Mouse (Mus musculus) MEL (cell line): ENCODE measurements at regions not wholly inside any gene's neighbourhood (a gene's known extent, or its start where the extent isn't known, plus 50 kb on each side); places are given as distances from the start of the nearest gene placed in this dataset.

Source experiments
- DNase-seq: peaks from one replicate; pipeline ENCODE4 v3.0.0; 2011; ENCODE audit warnings: low read depth, low spot score
- H3K27ac ChIP-seq: 2 replicates; pipeline ENCODE4 v1.5.1; 2012; ENCODE audit warnings: low read depth, mild to moderate bottlenecking, control low read depth, low read length, moderate library complexity; ENCODE audit not compliant: control insufficient read depth
- H3K27me3 ChIP-seq, 2 experiments: fragments of 150-350 bp in 1 of 2; sonication (generic) in 1 of 2; 2 replicates each; pipeline ENCODE4 v1.6.1; 2012; ENCODE audit warnings: low read length in 2 of 2, mild to moderate bottlenecking in 2 of 2, improper control_type of control experiment in 1 of 2, moderate library complexity in 1 of 2; ENCODE audit not compliant: insufficient read depth in 2 of 2, control insufficient read depth in 1 of 2
- H3K36me3 ChIP-seq, 2 experiments: 2 replicates each; pipeline ENCODE4 v1.6.1; 2012 to 2014; ENCODE audit warnings: low read length in 2 of 2, improper control_type of control experiment in 1 of 2, inconsistent platforms in 1 of 2, mild to moderate bottlenecking in 1 of 2; ENCODE audit not compliant: insufficient read depth in 2 of 2, control insufficient read depth in 1 of 2
- H3K4me1 ChIP-seq, 2 experiments: fragments of 150-350 bp in 1 of 2; sonication (generic) in 1 of 2; 2 replicates each; pipeline ENCODE4 v1.6.1; 2012; ENCODE audit warnings: low read length in 2 of 2, improper control_type of control experiment in 1 of 2, mild to moderate bottlenecking in 1 of 2; ENCODE audit not compliant: insufficient read depth in 2 of 2, control insufficient read depth in 1 of 2
- H3K4me3 ChIP-seq, 2 experiments: fragments of 150-350 bp in 1 of 2; sonication (generic) in 1 of 2; 2 replicates each; pipeline ENCODE4 v1.5.1; 2012; ENCODE audit warnings: low read depth in 2 of 2, low read length in 2 of 2, mild to moderate bottlenecking in 2 of 2, moderate library complexity in 2 of 2, control low read depth in 1 of 2, improper control_type of control experiment in 1 of 2; ENCODE audit not compliant: control insufficient read depth in 1 of 2, insufficient read depth in 1 of 2
- H3K79me2 ChIP-seq: 2 replicates; pipeline ENCODE4 v1.6.1; 2012; ENCODE audit warnings: mild to moderate bottlenecking, low read length, moderate library complexity; ENCODE audit not compliant: control insufficient read depth, poor library complexity, insufficient read depth
- H3K9ac ChIP-seq: 2 replicates; pipeline ENCODE4 v1.6.1; 2012; ENCODE audit warnings: low read depth, mild to moderate bottlenecking, control low read depth, low read length, moderate library complexity; ENCODE audit not compliant: control insufficient read depth, poor library complexity, severe bottlenecking
- H3K9me3 ChIP-seq: fragments of 150-350 bp; sonication (generic); replicated peaks from 2 replicates; pipeline ENCODE4 v1.6.1; 2012; ENCODE audit warnings: mild to moderate bottlenecking, low read length, improper control_type of control experiment, moderate library complexity; ENCODE audit not compliant: insufficient read depth
- CHD1 ChIP-seq: IDR thresholded peaks from 2 replicates; pipeline ENCODE4 v1.6.1; 2012; ENCODE audit warnings: low read depth, mild to moderate bottlenecking, inconsistent platforms, low read length, improper control_type of control experiment
- CTCF ChIP-seq, 3 experiments: IDR thresholded peaks in 2 of 3; conservative IDR thresholded peaks in 1 of 3; 2 replicates each; pipeline ENCODE4 v1.5.1; 2011 to 2012; ENCODE audit warnings: low read length in 3 of 3, low read depth in 2 of 3, mild to moderate bottlenecking in 2 of 3, improper control_type of control experiment in 1 of 3, inconsistent platforms in 1 of 3, mixed read lengths in 1 of 3, moderate library complexity in 1 of 3; ENCODE audit not compliant: control insufficient read depth in 1 of 3, insufficient read depth in 1 of 3, poor library complexity in 1 of 3, severe bottlenecking in 1 of 3
- E2F4 ChIP-seq: IDR thresholded peaks from 2 replicates; pipeline ENCODE4 v1.6.1; 2011; ENCODE audit warnings: low read depth, low read length, improper control_type of control experiment, borderline replicate concordance
- ELF1 ChIP-seq: IDR thresholded peaks from 2 replicates; pipeline ENCODE4 v1.6.1; 2014; ENCODE audit warnings: low read depth, mild to moderate bottlenecking, inconsistent platforms, low read length, improper control_type of control experiment, moderate library complexity
- EP300 ChIP-seq, 2 experiments: IDR thresholded peaks; 2 replicates each; pipeline ENCODE4 v1.6.1; 2011; ENCODE audit warnings: improper control_type of control experiment in 2 of 2, low read length in 2 of 2, low read depth in 1 of 2, mild to moderate bottlenecking in 1 of 2
- ETS1 ChIP-seq: IDR thresholded peaks from 2 replicates; pipeline ENCODE4 v1.6.1; 2012; ENCODE audit warnings: low read depth, mild to moderate bottlenecking, inconsistent platforms, low read length, improper control_type of control experiment, moderate library complexity
- JUND ChIP-seq: IDR thresholded peaks from 2 replicates; pipeline ENCODE4 v1.6.1; 2011; ENCODE audit warnings: low read depth, mild to moderate bottlenecking, improper control_type of control experiment, low read length
- MAFK ChIP-seq: IDR thresholded peaks from 2 replicates; pipeline ENCODE4 v1.6.1; 2011; ENCODE audit warnings: low read depth, mild to moderate bottlenecking, low read length, improper control_type of control experiment, borderline replicate concordance
- MAZ ChIP-seq: IDR thresholded peaks from 2 replicates; pipeline ENCODE4 v1.6.1; 2012; ENCODE audit warnings: low read depth, mild to moderate bottlenecking, inconsistent platforms, low read length, improper control_type of control experiment
- MEF2A ChIP-seq: IDR thresholded peaks from 2 replicates; pipeline ENCODE4 v1.6.1; 2014; ENCODE audit warnings: low read depth, mild to moderate bottlenecking, inconsistent platforms, low read length, improper control_type of control experiment; ENCODE audit not compliant: poor library complexity, insufficient replicate concordance, severe bottlenecking; ENCODE audit errors: extremely low read depth
- MXI1 ChIP-seq: IDR thresholded peaks from 2 replicates; pipeline ENCODE4 v1.6.1; 2011; ENCODE audit warnings: mild to moderate bottlenecking, low read depth, low read length, improper control_type of control experiment
- MYB ChIP-seq: IDR thresholded peaks from 2 replicates; pipeline ENCODE4 v1.6.1; 2011; ENCODE audit warnings: mild to moderate bottlenecking, low read depth, low read length, improper control_type of control experiment
- NELFE ChIP-seq: IDR thresholded peaks from 2 replicates; pipeline ENCODE4 v1.6.1; 2011; ENCODE audit warnings: low read depth, low read length, improper control_type of control experiment
- NRF1 ChIP-seq: IDR thresholded peaks from 2 replicates; pipeline ENCODE4 v1.6.1; 2014; ENCODE audit warnings: low read depth, mild to moderate bottlenecking, inconsistent platforms, low read length, improper control_type of control experiment, moderate library complexity; ENCODE audit not compliant: poor library complexity, insufficient read depth, severe bottlenecking
- POLR2A ChIP-seq, 2 experiments: IDR thresholded peaks; 2 replicates each; pipeline ENCODE4 v1.6.1; 2011 to 2012; ENCODE audit warnings: low read length in 2 of 2, mild to moderate bottlenecking in 2 of 2, control low read depth in 1 of 2, improper control_type of control experiment in 1 of 2, low read depth in 1 of 2, moderate library complexity in 1 of 2; ENCODE audit not compliant: control insufficient read depth in 1 of 2, insufficient read depth in 1 of 2, poor library complexity in 1 of 2
- POLR2AphosphoS2 ChIP-seq: IDR thresholded peaks from 2 replicates; pipeline ENCODE4 v1.6.1; 2011; ENCODE audit warnings: low read length, improper control_type of control experiment
- SIN3A ChIP-seq: IDR thresholded peaks from 2 replicates; pipeline ENCODE4 v1.6.1; 2012; ENCODE audit warnings: low read length, improper control_type of control experiment, inconsistent platforms
- SMC3 ChIP-seq: IDR thresholded peaks from 2 replicates; pipeline ENCODE4 v1.6.1; 2011; ENCODE audit warnings: low read depth, low read length, improper control_type of control experiment
- TBP ChIP-seq: IDR thresholded peaks from 2 replicates; pipeline ENCODE4 v1.8.0; 2011; ENCODE audit warnings: low read depth, low read length, improper control_type of control experiment
- USF1 ChIP-seq: IDR thresholded peaks from 2 replicates; pipeline ENCODE4 v1.6.1; 2014; ENCODE audit warnings: low read depth, mild to moderate bottlenecking, inconsistent platforms, low read length, improper control_type of control experiment, moderate library complexity
- ZC3H11A ChIP-seq: IDR thresholded peaks from 2 replicates; pipeline ENCODE4 v1.6.1; 2012; ENCODE audit warnings: low read depth, mild to moderate bottlenecking, inconsistent platforms, low read length, improper control_type of control experiment
- ZMIZ1 ChIP-seq: IDR thresholded peaks from 2 replicates; pipeline ENCODE4 v1.6.1; 2012; ENCODE audit warnings: low read depth, mild to moderate bottlenecking, inconsistent platforms, low read length, improper control_type of control experiment, moderate library complexity
- ZNF384 ChIP-seq: IDR thresholded peaks from 2 replicates; pipeline ENCODE4 v1.6.1; 2012; ENCODE audit warnings: low read depth, mild to moderate bottlenecking, inconsistent platforms, low read length, improper control_type of control experiment

GRCm38 (mm10) chr11:44206866-44207265 is 193.0 kb upstream of the Il12b start:
- H3K4me1 ChIP-seq: no peaks in the 10 kb centered on the region
- H3K79me2 ChIP-seq: no peaks in the 10 kb centered on the region
- no peaks in the 10 kb centered on the region for H3K36me3 ChIP-seq
- H3K27me3 ChIP-seq: no peaks in the 10 kb centered on the region
- no peak overlapping the region for H3K27ac ChIP-seq
- H3K4me3 ChIP-seq: no peak overlapping the region
- TF ChIP-seq NELFE (no peak), EP300 (IDR thresholded peaks at IDR 0.05; ENCODE audit: low read depth in 1 of 2, low read length in 2 of 2) (no peak), E2F4 (no peak), ZMIZ1 (no peak), SIN3A (no peak), NRF1 (no peak), ZC3H11A (no peak), ELF1 (no peak), JUND (no peak), MEF2A (no peak), MAFK (no peak), ETS1 (no peak), MXI1 (no peak), TBP (no peak), USF1 (no peak), MAZ (no peak), POLR2AphosphoS2 (no peak)
- no peak for DNase-seq
- no peaks in the 10 kb centered on the region; the same call in 1 of the 2 replicates for H3K9me3 ChIP-seq
- H3K9ac ChIP-seq: no peak overlapping the region

- no peaks in the 10 kb centered on the region for H3K4me1 ChIP-seq
- no peaks in the 10 kb centered on the region for H3K27me3 ChIP-seq
- no peaks in the 10 kb centered on the region for H3K36me3 ChIP-seq
- no peak overlapping the region for H3K4me3 ChIP-seq
- H3K9me3 ChIP-seq: no peaks in the 10 kb centered on the region; the same call in 1 of the 2 replicates
- DNase-seq: peak; percentile 18
- TF ChIP-seq MXI1: no peak
- TF ChIP-seq CTCF (IDR thresholded peaks at IDR 0.05 in 2 of 3, conservative IDR thresholded peaks at IDR 0.05 in 1 of 3; ENCODE audit: control insufficient read depth in 1 of 3, insufficient read depth in 1 of 3, low read depth in 2 of 3, low read length in 3 of 3, poor library complexity in 1 of 3, severe bottlenecking in 1 of 3): peak in 2 of 3 experiments; percentile 32 to 38; a peak in 4 of 6 replicates
- no peak for TF ChIP-seq CHD1
- TF ChIP-seq ETS1: no peak
- no peak for TF ChIP-seq POLR2A (IDR thresholded peaks at IDR 0.05; ENCODE audit: control insufficient read depth in 1 of 2, insufficient read depth in 1 of 2, low read depth in 1 of 2, low read length in 2 of 2, poor library complexity in 1 of 2)
- TF ChIP-seq SMC3: peak; percentile 13; the same call in 1 of the 2 replicates
- no peak for TF ChIP-seq MYB
- TF ChIP-seq ZNF384: no peak
- no peaks in the 10 kb centered on the region for H3K79me2 ChIP-seq
- H3K9ac ChIP-seq: no peak overlapping the region
- no peak overlapping the region for H3K27ac ChIP-seq
Measured at GRCm38 (mm10) chr11:44211871-44212441, 187.9 kb upstream of the Il12b start.
